Mouse (Mus musculus) urinary bladder, postnatal 36 days (tissue): Measurements from ENCODE around the gene Zfp428.
A peak's percentile ranks its signal among the peaks of the same experiment; 100 is the strongest.

Experiments
- DNase-seq, 2 experiments: peaks; one replicate each; pipeline ENCODE4 v3.0.0; 2022; ENCODE audit warnings: low spot score in 2 of 2, mixed read lengths in 1 of 2

The Zfp428 gene

DNA sequence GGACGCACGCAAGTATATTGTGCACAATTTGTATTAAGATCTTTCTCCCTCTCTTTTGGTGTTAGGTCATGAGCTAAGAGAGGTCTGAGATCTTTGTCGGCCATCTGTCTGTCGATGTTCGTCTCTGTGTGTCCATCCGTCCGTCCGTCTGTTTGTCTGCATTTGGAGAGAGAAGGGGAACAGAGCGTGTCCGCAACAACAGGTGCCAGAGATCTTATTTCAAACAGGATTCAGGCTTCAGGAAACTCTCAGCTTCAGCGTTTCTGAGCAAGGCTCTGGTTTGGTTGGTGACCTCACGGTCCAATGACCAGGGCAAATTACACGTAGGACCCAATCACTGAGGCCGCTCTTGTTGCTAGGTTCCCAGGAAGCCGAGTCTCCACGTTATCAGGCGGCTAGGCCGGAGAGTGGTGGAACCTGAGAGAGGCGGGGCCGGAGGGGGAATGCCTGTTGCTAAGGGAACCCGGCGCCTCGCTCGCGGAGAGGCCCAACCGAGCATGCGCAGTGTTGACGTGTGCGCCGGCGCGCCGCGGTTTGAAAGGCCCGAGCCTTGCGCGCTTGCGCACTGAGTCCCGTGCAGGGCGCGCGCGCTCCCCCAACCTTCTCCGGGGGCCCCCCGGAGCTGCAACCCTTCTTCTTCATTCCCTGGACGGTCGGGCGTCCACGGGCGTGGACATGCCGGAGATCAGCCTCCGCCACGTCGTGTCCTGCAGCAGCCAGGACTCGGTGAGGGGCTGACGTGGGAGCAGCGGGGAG is 40.0 kb downstream of the Zfp428 start:
- DNase-seq = peak; percentile 99

DNA sequence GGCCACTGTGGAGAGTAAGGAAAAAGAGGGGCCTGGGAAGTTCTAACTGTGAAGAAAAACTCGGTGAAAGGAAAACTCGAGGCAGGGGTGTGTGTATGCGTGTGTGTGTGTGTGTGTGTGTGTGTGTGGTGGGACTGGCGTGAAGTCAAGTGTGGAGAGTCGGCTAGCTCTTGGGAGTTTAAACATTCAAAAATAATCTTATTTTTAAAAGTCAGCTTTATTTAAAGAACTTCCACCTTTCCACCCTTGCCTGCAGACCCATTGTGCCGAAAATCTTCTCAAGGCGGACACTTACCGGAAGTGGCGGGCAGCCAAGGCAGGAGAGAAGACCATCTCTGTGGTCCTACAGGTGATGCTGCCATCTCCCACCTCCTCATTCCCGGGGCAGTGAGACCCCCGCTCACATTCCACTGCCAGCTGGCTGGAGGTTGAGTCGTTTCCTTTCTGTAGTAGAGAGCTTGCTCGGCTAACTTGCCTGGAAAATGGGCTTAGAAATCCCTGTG is 40.8 kb downstream of the Zfp428 start:
- no peak for DNase-seq

DNA sequence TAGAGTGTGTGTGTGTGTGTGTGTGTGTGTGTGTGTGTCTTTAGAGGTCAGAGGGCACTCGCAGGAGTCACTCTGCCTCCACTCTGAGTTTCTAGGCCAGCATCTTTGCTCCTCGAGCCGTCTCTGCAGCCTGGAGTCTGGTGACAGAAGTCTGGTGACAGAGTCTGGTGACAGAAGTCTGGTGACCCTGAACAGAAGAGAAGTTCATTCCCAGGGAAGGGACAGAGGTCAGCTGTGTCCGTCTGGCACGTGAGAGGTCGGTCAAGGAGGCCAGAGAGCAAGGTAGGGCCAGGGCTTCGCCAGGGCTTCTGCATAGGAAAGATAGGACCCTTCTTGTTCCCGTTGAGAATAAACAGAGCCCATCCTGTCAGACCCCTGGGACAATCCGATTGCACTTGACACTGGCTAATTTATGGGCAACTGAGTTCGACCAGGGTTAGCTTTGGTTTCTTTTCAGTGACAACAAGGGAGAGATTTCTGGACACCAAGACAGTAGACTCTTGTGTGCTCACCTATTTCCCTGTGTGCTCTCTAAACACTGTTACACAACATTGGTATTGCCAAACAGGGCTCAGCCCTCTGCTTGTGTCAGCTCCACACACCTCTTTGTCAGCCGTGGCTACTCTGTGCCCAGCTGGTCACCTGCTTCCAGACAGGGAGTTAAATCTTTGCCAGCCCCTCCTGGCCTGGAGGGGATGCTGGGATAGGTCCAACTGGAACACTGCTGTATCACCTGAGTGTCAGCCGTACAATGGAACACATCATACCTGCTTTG is 45.4 kb downstream of the Zfp428 start:
- DNase-seq = no peak

DNA sequence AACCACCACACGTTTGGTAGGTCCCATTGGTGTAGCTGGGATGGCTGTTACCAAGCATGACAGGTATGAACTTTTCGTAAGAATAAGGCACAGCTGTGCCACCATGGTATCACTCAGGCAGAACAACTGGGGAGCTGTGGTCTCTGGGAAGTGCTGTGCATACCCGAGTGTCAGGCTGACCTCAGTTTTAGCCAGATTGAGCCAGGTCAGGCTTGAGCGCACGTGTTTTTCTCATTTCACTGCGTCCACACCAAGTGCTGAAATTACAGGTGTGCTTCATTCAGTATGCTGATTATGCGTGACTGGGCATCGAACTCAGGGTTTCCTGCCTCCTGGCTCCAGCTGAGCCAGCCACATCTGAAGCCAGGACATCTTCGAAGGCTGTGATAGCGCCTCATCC is 49.0 kb downstream of the Zfp428 start:
- no peak for DNase-seq

DNA sequence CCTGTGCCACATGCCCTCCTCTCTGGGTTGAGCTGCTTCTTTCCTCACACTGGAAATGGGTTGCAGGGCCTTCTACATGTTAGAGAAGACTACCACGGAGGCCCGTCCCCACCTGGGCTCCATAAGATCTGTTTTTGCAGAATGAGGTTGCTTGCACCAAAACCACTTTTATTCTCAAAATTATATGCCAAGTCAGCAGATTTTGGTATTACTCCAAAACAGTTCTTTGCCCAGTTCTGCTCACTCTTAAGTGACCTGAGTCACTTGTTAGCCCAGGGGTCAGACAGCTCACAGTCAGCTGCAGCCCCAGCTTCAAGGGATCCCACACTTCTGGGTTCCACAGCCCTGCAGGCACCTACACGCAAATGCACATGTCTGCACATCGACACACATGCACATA is 54.6 kb downstream of the Zfp428 start:
- no peak for DNase-seq

DNA sequence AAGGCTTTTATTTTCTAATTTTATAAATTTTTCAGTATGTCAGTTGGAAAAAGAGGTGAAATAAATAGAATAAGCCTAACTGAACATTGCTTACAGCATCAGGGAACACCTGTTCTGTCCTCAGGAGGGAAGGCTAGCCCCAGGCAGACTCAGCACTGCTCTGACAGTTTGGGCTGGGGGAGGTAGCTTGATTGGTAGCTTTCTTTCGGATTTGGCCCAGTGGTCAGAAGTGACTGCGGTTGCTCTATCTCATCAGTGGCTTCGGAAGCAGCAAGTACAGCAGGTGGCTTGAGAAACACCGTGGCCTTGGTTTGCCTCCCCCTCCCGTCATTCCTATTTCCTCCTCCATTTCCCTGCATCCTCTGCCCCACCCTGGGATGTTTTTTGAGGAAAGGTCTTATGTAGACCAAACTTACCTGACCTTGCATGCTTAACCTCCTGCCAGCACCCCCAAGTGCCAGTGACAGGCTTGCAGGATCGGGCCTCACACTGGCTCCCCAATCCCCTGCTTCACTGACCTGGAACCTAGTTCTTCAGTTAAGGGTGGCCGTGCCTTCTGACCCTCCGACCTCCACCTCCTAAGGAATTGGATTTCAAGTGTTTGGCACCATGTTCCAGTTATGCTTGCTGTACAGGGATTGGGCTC is 56.5 kb downstream of the Zfp428 start:
- DNase-seq = no peak

DNA sequence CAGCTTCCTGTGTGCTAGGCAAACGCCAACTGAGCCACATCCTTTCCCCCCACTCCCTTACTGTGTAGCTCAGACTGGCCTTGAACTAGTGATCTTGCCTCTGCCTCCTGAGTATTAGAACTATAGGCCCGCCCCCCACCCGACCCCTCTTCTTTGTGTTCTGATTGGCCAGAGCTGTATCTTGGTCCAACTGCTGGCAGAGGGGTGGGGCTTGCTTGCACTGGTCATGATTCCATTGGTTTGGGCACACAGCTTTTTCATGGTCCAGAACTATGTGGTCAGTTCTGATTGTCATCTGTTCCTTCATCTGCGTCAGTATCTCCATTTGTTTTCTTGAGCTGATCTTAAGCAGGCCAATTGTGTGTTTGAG is 57.0 kb downstream of the Zfp428 start:
- DNase-seq = no peak

DNA sequence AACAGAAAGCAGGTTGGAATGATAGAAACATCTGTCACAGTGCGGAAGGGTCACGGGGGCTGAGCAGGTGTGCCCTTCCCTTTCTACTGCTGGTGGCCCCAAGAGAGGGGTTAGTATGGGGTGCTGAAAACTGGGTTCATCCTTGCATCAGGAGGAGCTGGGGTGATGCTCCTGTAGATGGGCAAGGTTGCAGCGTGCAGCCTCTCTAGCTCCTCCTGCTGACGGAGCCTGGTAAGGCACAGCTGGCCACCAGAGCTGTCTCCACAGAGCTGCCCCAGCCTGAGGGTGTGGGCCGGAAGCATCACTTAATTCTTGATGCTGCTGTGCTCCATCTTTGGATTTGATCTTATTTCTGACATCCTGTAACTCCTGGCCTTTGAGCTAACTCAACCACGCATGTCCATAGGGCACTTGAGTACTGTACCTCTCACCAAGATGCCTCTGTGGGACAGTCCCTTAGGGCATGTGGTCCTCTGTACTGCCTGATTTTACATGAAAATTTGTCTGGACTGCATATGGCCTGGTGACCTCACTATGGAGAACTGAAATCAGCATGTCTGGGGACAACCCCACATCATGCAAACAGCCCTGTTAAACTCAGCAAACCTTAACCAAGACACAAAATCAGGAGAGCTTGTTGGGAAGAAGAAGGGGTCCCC is 57.9 kb downstream of the Zfp428 start:
- peak; percentile 57 to 65 for DNase-seq
